Mouse (Mus musculus) bone marrow, adult 2 months (tissue): ENCODE results near the gene Cnksr3.

ENCODE experiments used
- CTCF ChIP-seq: fragments of 200-500 bp; IDR thresholded peaks from 2 replicates; pipeline ENCODE4 v1.5.1; 2011; ENCODE audit warnings: low read length, control low read depth; ENCODE audit not compliant: control insufficient read depth, insufficient read depth
- POLR2A ChIP-seq: fragments of 200-500 bp; IDR thresholded peaks from 2 replicates; pipeline ENCODE4 v1.6.1; 2011; ENCODE audit warnings: low read depth, mild to moderate bottlenecking, control low read depth, low read length, borderline replicate concordance; ENCODE audit not compliant: control insufficient read depth

DNA sequence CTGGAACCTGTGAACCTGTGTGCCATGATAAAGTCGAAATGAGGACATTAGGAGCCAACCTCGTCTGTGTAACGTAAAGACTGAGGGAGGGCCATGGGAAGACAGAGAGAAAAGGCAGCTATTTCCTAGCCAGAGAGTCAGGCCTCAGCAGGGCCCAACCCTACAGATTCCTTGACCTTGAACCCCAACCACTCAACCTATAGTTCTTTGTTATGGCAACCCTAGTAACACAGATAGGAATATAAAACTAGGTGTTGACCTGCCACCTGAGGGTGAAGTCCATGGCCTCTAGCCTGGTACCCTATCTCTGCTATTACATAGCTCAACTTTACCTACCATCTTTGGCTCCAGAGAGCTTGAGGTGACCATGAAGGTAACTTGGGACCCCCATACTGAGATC, 80.6 kb downstream of the Cnksr3 start:
- TF ChIP-seq CTCF (no peak), POLR2A (no peak)
